Mouse (Mus musculus): ENCODE results near the gene Cfap52.

Cfap52 gene

DNA sequence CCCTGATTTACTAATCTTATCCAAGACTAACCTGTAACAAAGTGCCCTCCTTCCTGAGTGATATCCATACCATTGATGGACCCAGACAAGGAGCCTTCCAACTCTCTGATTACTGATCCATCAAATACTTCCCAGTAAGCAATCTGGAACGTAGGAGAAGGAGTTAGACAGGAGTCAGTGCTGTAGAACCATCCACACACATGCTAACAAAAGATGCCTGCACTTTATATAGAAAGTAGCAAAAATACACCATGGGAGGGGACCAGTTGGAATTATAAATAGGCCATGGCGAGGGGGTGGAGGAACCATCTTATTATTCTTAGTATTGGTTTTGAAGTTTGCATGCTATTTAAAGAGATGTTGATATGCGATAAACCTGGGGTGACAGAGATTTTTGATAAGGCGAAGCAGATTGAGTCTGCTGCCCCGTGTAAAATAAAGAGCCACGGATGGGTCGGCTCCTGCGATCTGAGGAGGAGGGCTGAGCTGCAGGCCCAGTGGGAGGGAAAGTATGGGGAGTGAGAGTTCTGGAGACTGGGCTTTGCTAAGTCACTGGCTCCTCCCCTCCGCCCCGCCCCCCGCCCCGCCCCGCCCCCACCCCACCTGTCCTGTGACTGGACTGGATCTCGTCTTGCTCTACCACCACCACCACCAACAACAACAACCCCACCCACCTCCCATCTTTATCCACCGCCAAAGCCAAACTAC, 38.9 kb downstream of the Cfap52 start:
- DNase-seq (ENCODE audit: inconsistent ontology term): no peak

DNA sequence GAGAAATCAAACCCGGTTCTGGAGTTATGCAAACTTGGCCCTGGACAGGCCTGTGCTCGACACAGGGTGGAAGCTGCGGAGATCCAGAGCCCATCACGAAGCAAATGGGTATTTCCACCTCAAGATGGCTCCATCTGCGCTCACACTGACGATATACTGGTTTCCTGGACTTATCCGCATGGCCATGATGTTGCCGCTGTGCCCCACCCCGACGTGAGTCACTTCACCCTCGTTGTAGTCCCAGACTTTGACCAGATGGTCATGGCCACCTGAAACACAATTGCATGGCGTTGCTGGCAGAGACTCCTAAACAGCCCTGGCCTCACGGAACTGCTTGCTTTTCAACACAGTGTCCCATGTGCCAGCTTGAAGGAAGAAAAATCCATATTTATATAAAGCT, 40.5 kb downstream of the Cfap52 start:
- DNase-seq (ENCODE audit: inconsistent ontology term): no peak

GRCm38 (mm10) chr11:67923720-67924119, 41.7 kb downstream of the Cfap52 start:
- no peak for DNase-seq (ENCODE audit: inconsistent ontology term)

GRCm38 (mm10) chr11:67922755-67923125, 42.7 kb downstream of the Cfap52 start:
- DNase-seq (ENCODE audit: inconsistent ontology term): peak; percentile 73

GRCm38 (mm10) chr11:67921827-67922754, 43.4 kb downstream of the Cfap52 start, which contains the start of gene Usp43:
Gene Usp43 (minus strand): TSS chr11:67922153.
- DNase-seq (ENCODE audit: inconsistent ontology term): peak; percentile 78

DNA sequence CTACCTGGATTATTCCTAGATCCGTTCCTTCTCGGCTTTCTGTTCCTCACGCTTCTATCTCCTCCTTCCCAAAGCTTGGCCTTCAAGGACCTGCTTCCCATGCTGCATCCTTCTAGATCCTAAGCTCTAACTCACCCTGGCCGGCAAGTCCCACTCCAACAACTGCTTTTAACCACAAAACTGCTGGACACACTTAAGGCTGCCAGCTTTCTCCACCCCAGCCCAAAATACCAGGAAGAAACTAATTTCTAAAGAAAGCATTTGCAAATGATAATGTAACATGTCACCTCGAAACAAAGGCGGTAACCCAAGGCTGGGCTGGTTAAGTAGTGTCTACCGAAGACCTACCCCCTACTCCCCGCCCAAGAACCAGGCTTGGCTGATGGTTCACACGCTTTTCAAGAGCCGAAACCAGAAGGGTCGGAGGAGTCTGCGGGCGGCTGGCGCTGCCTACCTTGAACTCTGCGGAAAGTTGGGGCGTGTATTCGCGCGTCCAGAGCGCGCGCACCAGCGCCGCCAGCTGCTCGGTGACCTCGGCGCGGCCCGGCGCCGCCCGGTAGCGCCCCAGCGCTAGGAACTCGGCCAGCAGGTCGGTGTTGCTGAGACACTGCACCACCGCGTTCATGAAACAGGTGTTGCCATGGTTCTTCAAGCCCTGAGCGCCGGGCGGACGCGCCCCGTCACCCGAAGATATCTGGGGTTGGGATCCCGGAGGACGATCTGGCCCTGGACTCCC, 44.2 kb downstream of the Cfap52 start:
- DNase-seq (ENCODE audit: inconsistent ontology term): peak; percentile 40

- no peak for DNase-seq (ENCODE audit: inconsistent ontology term)
Observed at GRCm38 (mm10) chr11:67920226-67920960, 45.1 kb downstream of the Cfap52 start.

DNA sequence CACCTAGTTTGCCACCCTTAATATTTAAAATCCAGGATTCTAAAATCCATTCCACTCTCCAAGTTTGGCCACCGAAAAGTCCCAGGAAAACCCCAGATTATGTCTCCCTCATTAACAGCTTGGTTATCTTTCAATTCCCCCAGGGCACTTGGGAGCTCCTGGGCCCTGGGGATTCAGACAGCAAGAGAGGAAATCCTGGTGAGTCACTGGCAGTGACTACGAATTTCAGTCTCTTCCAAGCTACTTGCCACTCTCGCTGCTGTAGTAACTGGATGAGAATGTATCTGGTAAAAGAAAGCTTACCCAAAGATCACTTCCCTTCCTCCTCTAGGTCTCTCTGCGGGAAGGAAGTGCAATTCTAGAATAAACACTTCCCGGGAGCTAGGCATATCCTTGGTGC, 45.9 kb downstream of the Cfap52 start:
- peak; percentile 71 for DNase-seq (ENCODE audit: inconsistent ontology term)

- DNase-seq (ENCODE audit: inconsistent ontology term): no peak
Observed at GRCm38 (mm10) chr11:67917126-67917525, 48.3 kb downstream of the Cfap52 start.

GRCm38 (mm10) chr11:67911074-67911473, 54.4 kb downstream of the Cfap52 start:
- no peak for DNase-seq (ENCODE audit: inconsistent ontology term)

DNA sequence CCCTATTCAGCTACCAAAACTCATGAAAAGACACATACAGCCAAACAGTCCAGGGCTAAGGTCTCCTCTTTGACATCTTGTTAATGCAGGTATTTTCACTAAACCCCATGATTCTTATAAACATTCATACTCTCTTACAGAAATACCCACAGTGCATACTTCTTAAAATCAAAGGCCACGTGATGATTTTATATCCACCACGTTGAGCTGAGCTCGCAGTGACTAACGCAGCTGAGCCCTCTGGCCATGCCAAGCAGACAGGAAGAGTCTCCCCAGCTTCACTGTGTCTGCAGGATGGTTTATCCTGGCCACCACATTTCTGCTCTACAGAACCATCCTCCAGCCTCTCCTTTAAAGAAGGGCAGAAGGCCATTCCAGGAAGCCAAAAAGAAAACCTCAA, 61.7 kb downstream of the Cfap52 start:
- no peak for DNase-seq (ENCODE audit: inconsistent ontology term)

DNA sequence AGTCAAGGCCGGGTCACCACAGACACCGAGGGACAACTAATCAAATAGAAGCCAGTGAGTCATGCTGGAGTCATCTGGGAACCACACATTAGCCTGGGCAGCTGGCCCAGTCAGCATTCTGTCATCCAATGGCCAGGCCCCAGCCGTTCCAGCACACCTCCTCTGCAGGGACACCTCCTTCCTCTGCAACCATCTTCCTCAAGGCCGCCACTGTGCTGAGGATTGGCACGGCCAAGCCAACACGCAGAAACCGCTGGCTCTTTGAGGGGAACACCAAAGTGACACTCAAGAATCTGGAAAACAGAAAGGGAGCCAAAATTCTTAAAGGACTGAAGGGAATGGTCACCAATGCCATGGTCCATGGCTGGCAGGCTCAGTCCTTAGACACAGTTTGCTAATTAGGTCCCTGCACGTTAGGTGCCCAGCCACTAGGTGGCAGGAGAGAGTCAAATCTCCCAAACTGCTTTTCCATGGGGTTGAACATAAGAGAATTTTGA, 68.3 kb downstream of the Cfap52 start:
- DNase-seq (ENCODE audit: inconsistent ontology term): peak; percentile 96

DNA sequence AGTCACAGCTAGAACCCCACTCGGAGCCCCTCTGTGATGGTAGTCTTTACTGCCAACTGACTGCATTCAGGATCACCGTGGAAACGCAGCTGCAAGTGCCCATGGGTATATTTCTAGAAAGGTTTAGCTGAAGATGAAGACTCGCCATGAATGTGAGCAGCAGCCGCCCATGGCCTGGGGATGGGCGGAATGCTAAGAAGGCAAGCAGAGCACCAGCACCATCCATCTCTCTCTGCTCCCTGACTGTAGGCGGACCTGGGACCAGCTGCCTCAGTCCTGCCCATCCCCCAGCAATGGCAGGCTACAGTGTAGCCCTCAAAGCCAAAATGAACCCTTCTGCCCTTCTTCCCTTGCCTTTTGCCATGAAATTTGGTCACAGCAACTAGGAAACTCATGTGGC, 69.8 kb downstream of the Cfap52 start:
- DNase-seq (ENCODE audit: inconsistent ontology term): no peak

DNA sequence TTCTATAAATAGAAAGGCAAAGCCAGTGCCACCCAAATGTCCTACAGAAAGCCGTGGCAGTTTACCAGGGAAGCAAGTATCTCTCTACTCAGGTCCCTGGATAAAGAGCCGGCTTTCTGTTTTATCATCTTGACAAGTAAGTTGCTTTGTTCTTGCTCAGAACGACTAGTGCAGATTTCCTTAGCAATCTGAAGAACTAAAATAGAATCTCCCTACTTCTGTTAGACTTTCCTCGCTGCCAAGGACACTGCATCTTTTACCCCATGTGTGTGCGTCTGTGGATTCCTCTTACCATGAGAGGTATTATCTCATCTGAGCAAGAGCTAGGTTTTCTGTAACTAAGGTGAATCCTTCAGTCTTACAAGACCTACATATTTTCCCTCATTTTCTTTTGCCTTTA, 76.9 kb downstream of the Cfap52 start:
- DNase-seq (ENCODE audit: inconsistent ontology term): no peak

- DNase-seq (ENCODE audit: inconsistent ontology term): no peak
Observed at GRCm38 (mm10) chr11:67885921-67886320, 79.5 kb downstream of the Cfap52 start.
